Mouse (Mus musculus): ENCODE data around the gene Prr22.

- TF ChIP-seq CTCF (IDR thresholded peaks at IDR 0.05; ENCODE audit: extremely low read depth, insufficient read depth, low read length): no peak
- no peak for TF ChIP-seq POLR2A (IDR thresholded peaks at IDR 0.05; ENCODE audit: extremely low read depth, insufficient read depth, low read length)
These were observed 3.2 kb upstream of the Prr22 start for GRCm38 (mm10) chr17:56766631-56767405.
